Mouse (Mus musculus) lung, embryonic 16.5 days (tissue): Measurements from ENCODE around the gene Mylk4. TPM values are rescaled to one million over a fixed set of nuclear protein-coding genes. Genes with fewer than 3 reads are reported as not detected.

Experiments used
- ATAC-seq: fragments of 200-750 bp; cut with Nextera tagmentation; 2 replicates; pipeline ENCODE4 v1.8.0; 2017; ENCODE audit warnings: low read depth, mild to moderate bottlenecking, moderate library complexity
- H3K27ac ChIP-seq: fragments of 300-500 bp; sonication (generic); 2 replicates; pipeline ENCODE4 v1.5.1; 2014; ENCODE audit warnings: mild to moderate bottlenecking, control low read depth, low read length
- H3K27me3 ChIP-seq: fragments of 300-500 bp; sonication (generic); 2 replicates; pipeline ENCODE4 v1.6.1; 2014; ENCODE audit warnings: low read depth, low read length, mixed read lengths; ENCODE audit not compliant: control insufficient read depth, insufficient read depth
- H3K36me3 ChIP-seq: fragments of 300-500 bp; sonication (generic); 2 replicates; pipeline ENCODE4 v1.6.1; 2014; ENCODE audit warnings: low read length; ENCODE audit not compliant: control insufficient read depth, insufficient read depth
- H3K4me1 ChIP-seq: fragments of 300-500 bp; sonication (generic); replicated peaks from 2 replicates; pipeline ENCODE4 v1.6.1; 2014; ENCODE audit warnings: low read length, mixed read lengths; ENCODE audit not compliant: control insufficient read depth, insufficient read depth
- H3K4me2 ChIP-seq: fragments of 300-500 bp; sonication (generic); 2 replicates; pipeline ENCODE4 v1.6.1; 2014; ENCODE audit warnings: low read depth, low read length, control low read depth
- H3K4me3 ChIP-seq: fragments of 300-500 bp; sonication (generic); 2 replicates; pipeline ENCODE4 v1.5.1; 2014; ENCODE audit warnings: mild to moderate bottlenecking, low read length, control low read depth
- H3K9ac ChIP-seq: fragments of 300-500 bp; sonication (generic); 2 replicates; pipeline ENCODE4 v1.6.1; 2014; ENCODE audit warnings: low read length, control low read depth
- H3K9me3 ChIP-seq: fragments of 300-500 bp; sonication (generic); 2 replicates; pipeline ENCODE4 v1.6.1; 2016; ENCODE audit warnings: low read length; ENCODE audit not compliant: control insufficient read depth
- WGBS: fragments of 180-500 bp; shearing (Covaris S2); extraction: QIAGEN DNeasy Blood & Tissue Kit; methylation state at CpG from one replicate; pipeline ENCODE4 v1.1.7; 2014; 5-methylcytosine and 5-hydroxymethylcytosine counted together
- polyA plus RNA-seq: library from polyadenylated mRNA; unstranded; fragments of >200 nt; fragmentation: Nextera tagmentation; extraction: Ambion mirVana; gene quantifications from 2 replicates; pipeline ENCODE4 v1.2.1, GENCODE M21; 2015

Gene Mylk4
- polyA plus RNA-seq, 1 experiment from 2014 or later = 0.26 TPM

- ATAC-seq = no peak
- Histone ChIP-seq H3K4me2 (peak overlapping the region; percentile 79), H3K4me3 (no peak overlapping the region; the same call in 1 of the 2 replicates), H3K27me3 (no peaks in the 10 kb centered on the region), H3K36me3 (peaks cover 2% of the 10 kb centered on the region), H3K9ac (peak overlapping the region; percentile 68; the same call in 1 of the 2 replicates), H3K9me3 (no peaks in the 10 kb centered on the region), H3K4me1 (peaks cover 22% of the 10 kb centered on the region), H3K27ac (no peak overlapping the region; the same call in 1 of the 2 replicates)
Measured at GRCm38 (mm10) chr13:32800859-32801258, 17.1 kb upstream of the Mylk4 start.

DNA sequence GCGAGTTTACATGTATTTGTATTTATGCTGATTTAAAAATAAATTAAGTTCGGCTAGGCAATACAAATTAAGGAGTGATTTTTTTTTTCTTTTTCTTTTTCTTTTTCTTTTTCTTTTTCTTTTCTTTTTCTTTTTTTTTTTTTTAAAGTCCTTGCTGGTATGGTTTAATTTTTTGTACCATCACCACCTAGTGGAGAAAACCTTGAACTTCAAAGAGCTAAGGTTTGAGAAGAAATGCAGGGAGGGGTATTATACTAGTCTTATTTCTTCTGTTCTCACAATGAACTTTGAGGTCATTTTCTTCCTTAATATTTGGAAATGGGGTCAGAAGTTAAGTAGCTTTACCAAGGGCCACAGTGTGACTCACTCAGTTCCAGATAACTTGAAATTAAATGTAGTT is 15.4 kb upstream of the Mylk4 start:
- no peak overlapping the region for H3K9ac ChIP-seq
- no peaks in the 10 kb centered on the region for H3K36me3 ChIP-seq
- no peaks in the 10 kb centered on the region for H3K9me3 ChIP-seq
- no peak for ATAC-seq
- no peak overlapping the region for H3K4me3 ChIP-seq
- H3K4me1 ChIP-seq = peaks cover 20% of the 10 kb centered on the region
- H3K4me2 ChIP-seq = no peak overlapping the region
- H3K27ac ChIP-seq = no peak overlapping the region
- H3K27me3 ChIP-seq = no peaks in the 10 kb centered on the region
- 55% methylated on average over 2 of the region's 2 CpGs for WGBS

GRCm38 (mm10) chr13:32797085-32797484 is 13.3 kb upstream of the Mylk4 start:
- Histone ChIP-seq H3K9me3 (no peaks in the 10 kb centered on the region), H3K27me3 (no peaks in the 10 kb centered on the region), H3K4me3 (no peak overlapping the region), H3K4me1 (peaks cover 8% of the 10 kb centered on the region), H3K4me2 (no peak overlapping the region), H3K36me3 (no peaks in the 10 kb centered on the region), H3K27ac (no peak overlapping the region), H3K9ac (no peak overlapping the region)
- 93% methylated on average over 1 of the region's 1 CpGs for WGBS
- ATAC-seq = no peak

- H3K27me3 ChIP-seq = no peaks in the 10 kb centered on the region
- 83% methylated on average over 5 of the region's 5 CpGs for WGBS
- H3K4me1 ChIP-seq = no peaks in the 10 kb centered on the region
- no peak overlapping the region for H3K4me2 ChIP-seq
- no peak overlapping the region for H3K4me3 ChIP-seq
- H3K9me3 ChIP-seq = no peaks in the 10 kb centered on the region
- ATAC-seq = no peak
- no peak overlapping the region for H3K9ac ChIP-seq
- no peak overlapping the region for H3K27ac ChIP-seq
- H3K36me3 ChIP-seq = no peaks in the 10 kb centered on the region
Measured at GRCm38 (mm10) chr13:32795166-32795565, 11.4 kb upstream of the Mylk4 start.

GRCm38 (mm10) chr13:32794619-32795018 is 10.9 kb upstream of the Mylk4 start:
- ATAC-seq = no peak
- H3K4me3 ChIP-seq = no peak overlapping the region
- H3K9me3 ChIP-seq = no peaks in the 10 kb centered on the region
- no peaks in the 10 kb centered on the region for H3K27me3 ChIP-seq
- H3K27ac ChIP-seq = no peak overlapping the region
- 54% methylated on average over 2 of the region's 2 CpGs for WGBS
- H3K36me3 ChIP-seq = no peaks in the 10 kb centered on the region
- no peaks in the 10 kb centered on the region for H3K4me1 ChIP-seq
- H3K4me2 ChIP-seq = no peak overlapping the region
- no peak overlapping the region for H3K9ac ChIP-seq

GRCm38 (mm10) chr13:32789781-32790180 is 6.0 kb upstream of the Mylk4 start:
- no peak overlapping the region for H3K4me3 ChIP-seq
- ATAC-seq = no peak
- no peaks in the 10 kb centered on the region for H3K4me1 ChIP-seq
- no peak overlapping the region for H3K4me2 ChIP-seq
- no peak overlapping the region for H3K9ac ChIP-seq
- no peaks in the 10 kb centered on the region for H3K27me3 ChIP-seq
- no peaks in the 10 kb centered on the region for H3K9me3 ChIP-seq
- no peak overlapping the region for H3K27ac ChIP-seq
- H3K36me3 ChIP-seq = no peaks in the 10 kb centered on the region
- WGBS = 77% methylated on average over 4 of the region's 4 CpGs

DNA sequence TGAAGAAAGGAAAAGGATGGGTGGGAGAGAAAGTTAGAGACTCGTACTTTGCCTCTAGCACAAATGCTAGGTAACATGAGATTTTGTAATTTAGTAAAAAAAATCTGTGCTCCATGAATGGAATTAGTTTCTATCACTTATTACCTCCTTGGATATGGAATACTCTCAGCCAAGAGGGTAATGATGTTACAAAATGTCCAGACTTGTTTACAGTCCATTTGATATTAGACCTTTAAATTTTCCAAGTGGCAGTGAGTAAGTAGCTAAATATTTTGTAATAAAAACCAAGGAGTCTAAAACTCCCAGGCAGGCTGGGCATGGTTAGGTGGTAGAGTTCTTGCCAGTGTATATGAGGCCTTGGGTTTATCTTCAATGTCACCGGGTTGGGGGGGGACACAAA is 3.8 kb upstream of the Mylk4 start:
- Histone ChIP-seq H3K9me3 (no peaks in the 10 kb centered on the region), H3K9ac (no peak overlapping the region), H3K27ac (no peak overlapping the region), H3K27me3 (no peaks in the 10 kb centered on the region), H3K4me1 (no peaks in the 10 kb centered on the region), H3K36me3 (no peaks in the 10 kb centered on the region), H3K4me2 (no peak overlapping the region), H3K4me3 (no peak overlapping the region)
- 39% methylated on average over 2 of the region's 2 CpGs for WGBS
- ATAC-seq = no peak

DNA sequence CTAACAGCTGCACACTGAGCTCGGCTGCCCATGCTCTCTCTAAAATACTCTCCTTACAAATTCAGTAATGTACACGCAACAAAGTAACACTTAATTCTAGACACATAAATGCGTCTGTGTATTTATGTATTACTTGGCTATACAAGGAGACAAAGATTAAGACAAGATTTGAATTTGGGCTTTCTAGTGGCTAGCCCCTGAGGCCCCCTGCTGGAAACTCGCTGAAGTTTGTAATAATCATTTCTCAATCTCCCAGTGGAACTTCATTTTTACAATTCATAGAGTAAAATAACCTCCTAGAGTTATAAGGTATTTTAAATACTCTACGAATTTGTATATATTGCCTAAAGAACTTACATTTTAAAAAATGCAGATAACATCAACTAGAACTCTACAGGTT is 699 bp downstream of the Mylk4 start:
- H3K4me2 ChIP-seq = no peak overlapping the region
- H3K9ac ChIP-seq = no peak overlapping the region
- H3K36me3 ChIP-seq = no peaks in the 10 kb centered on the region
- no peaks in the 10 kb centered on the region for H3K27me3 ChIP-seq
- no peaks in the 10 kb centered on the region for H3K9me3 ChIP-seq
- no peak for ATAC-seq
- H3K27ac ChIP-seq = no peak overlapping the region
- H3K4me3 ChIP-seq = no peak overlapping the region
- WGBS = 42% methylated on average over 5 of the region's 5 CpGs
- H3K4me1 ChIP-seq = no peaks in the 10 kb centered on the region

GRCm38 (mm10) chr13:32778861-32779260 is 4.9 kb downstream of the Mylk4 start:
- H3K9me3 ChIP-seq = no peaks in the 10 kb centered on the region
- no peak overlapping the region for H3K4me2 ChIP-seq
- no peak for ATAC-seq
- no peaks in the 10 kb centered on the region for H3K36me3 ChIP-seq
- WGBS = 68% methylated on average over 3 of the region's 3 CpGs
- H3K27me3 ChIP-seq = no peaks in the 10 kb centered on the region
- H3K4me3 ChIP-seq = no peak overlapping the region
- no peak overlapping the region for H3K9ac ChIP-seq
- no peak overlapping the region for H3K27ac ChIP-seq
- H3K4me1 ChIP-seq = no peaks in the 10 kb centered on the region

- 85% methylated on average over 10 of the region's 10 CpGs for WGBS
- Histone ChIP-seq H3K27me3 (no peaks in the 10 kb centered on the region), H3K4me1 (no peaks in the 10 kb centered on the region), H3K9me3 (no peaks in the 10 kb centered on the region), H3K4me2 (no peak overlapping the region), H3K9ac (no peak overlapping the region), H3K36me3 (no peaks in the 10 kb centered on the region), H3K4me3 (no peak overlapping the region), H3K27ac (no peak overlapping the region)
- ATAC-seq = no peak
Measured at GRCm38 (mm10) chr13:32776350-32776749, 7.4 kb downstream of the Mylk4 start.
